Mouse (Mus musculus): Measurements from ENCODE around the gene Tuba1a. TPM values are rescaled to one million over a fixed set of nuclear protein-coding genes. Genes with fewer than 3 reads are reported as not detected.

The Tuba1a gene
- polyA plus RNA-seq, 1 experiment from 2014 or later, result 895 TPM

- Histone ChIP-seq H3K4me3 (ENCODE audit: low read length) (no peak overlapping the region), H3K36me3 (ENCODE audit: control insufficient read depth, insufficient read depth, low read length) (no peaks in the 10 kb centered on the region), H3K4me1 (ENCODE audit: control insufficient read depth, insufficient read depth, low read length) (no peaks in the 10 kb centered on the region), H3K9me3 (ENCODE audit: control insufficient read depth, low read length) (no peaks in the 10 kb centered on the region), H3K9ac (ENCODE audit: low read depth, low read length) (no peak overlapping the region), H3K4me2 (ENCODE audit: low read depth, low read length) (no peak overlapping the region), H3K27ac (ENCODE audit: low read length) (no peak overlapping the region), H3K27me3 (replicated peaks; ENCODE audit: control insufficient read depth, insufficient read depth, low read length) (no peaks in the 10 kb centered on the region)
- 68% methylated on average over 6 of the region's 6 CpGs for WGBS
- ATAC-seq, result no peak
Measured at GRCm38 (mm10) chr15:98948857-98949606, 4.5 kb downstream of the Tuba1a start.

- no peak for ATAC-seq
- Histone ChIP-seq H3K36me3 (ENCODE audit: control insufficient read depth, insufficient read depth, low read length) (no peaks in the 10 kb centered on the region), H3K4me3 (ENCODE audit: low read length) (no peak overlapping the region), H3K4me1 (ENCODE audit: control insufficient read depth, insufficient read depth, low read length) (no peaks in the 10 kb centered on the region), H3K9ac (ENCODE audit: low read depth, low read length) (no peak overlapping the region), H3K27me3 (replicated peaks; ENCODE audit: control insufficient read depth, insufficient read depth, low read length) (no peaks in the 10 kb centered on the region), H3K9me3 (ENCODE audit: control insufficient read depth, low read length) (no peaks in the 10 kb centered on the region), H3K27ac (ENCODE audit: low read length) (no peak overlapping the region), H3K4me2 (ENCODE audit: low read depth, low read length) (no peak overlapping the region)
Measured at GRCm38 (mm10) chr15:98948382-98948781, 5.1 kb downstream of the Tuba1a start.

- H3K36me3 ChIP-seq (ENCODE audit: control insufficient read depth, insufficient read depth, low read length), result no peaks in the 10 kb centered on the region
- no peak overlapping the region for H3K27ac ChIP-seq (ENCODE audit: low read length)
- WGBS, result 53% methylated on average over 3 of the region's 3 CpGs
- no peak overlapping the region for H3K4me3 ChIP-seq (ENCODE audit: low read length)
- no peaks in the 10 kb centered on the region for H3K9me3 ChIP-seq (ENCODE audit: control insufficient read depth, low read length)
- H3K27me3 ChIP-seq (replicated peaks; ENCODE audit: control insufficient read depth, insufficient read depth, low read length), result no peaks in the 10 kb centered on the region
- H3K4me1 ChIP-seq (ENCODE audit: control insufficient read depth, insufficient read depth, low read length), result no peaks in the 10 kb centered on the region
- no peak overlapping the region for H3K9ac ChIP-seq (ENCODE audit: low read depth, low read length)
- H3K4me2 ChIP-seq (ENCODE audit: low read depth, low read length), result no peak overlapping the region
- ATAC-seq, result no peak
Measured at GRCm38 (mm10) chr15:98947884-98948283, 5.6 kb downstream of the Tuba1a start.

GRCm38 (mm10) chr15:98943133-98943532, 10.4 kb downstream of the Tuba1a start:
- Histone ChIP-seq H3K4me1 (ENCODE audit: control insufficient read depth, insufficient read depth, low read length) (no peaks in the 10 kb centered on the region), H3K27me3 (replicated peaks; ENCODE audit: control insufficient read depth, insufficient read depth, low read length) (no peaks in the 10 kb centered on the region), H3K9ac (ENCODE audit: low read depth, low read length) (no peak overlapping the region), H3K36me3 (ENCODE audit: control insufficient read depth, insufficient read depth, low read length) (no peaks in the 10 kb centered on the region), H3K4me3 (ENCODE audit: low read length) (no peak overlapping the region), H3K27ac (ENCODE audit: low read length) (no peak overlapping the region), H3K4me2 (ENCODE audit: low read depth, low read length) (no peak overlapping the region), H3K9me3 (ENCODE audit: control insufficient read depth, low read length) (no peaks in the 10 kb centered on the region)
- no peak for ATAC-seq
- WGBS, result 62% methylated on average over 4 of the region's 4 CpGs

- Histone ChIP-seq H3K4me1 (ENCODE audit: control insufficient read depth, insufficient read depth, low read length) (no peaks in the 10 kb centered on the region), H3K27ac (ENCODE audit: low read length) (no peak overlapping the region), H3K4me3 (ENCODE audit: low read length) (no peak overlapping the region), H3K36me3 (ENCODE audit: control insufficient read depth, insufficient read depth, low read length) (no peaks in the 10 kb centered on the region), H3K9me3 (ENCODE audit: control insufficient read depth, low read length) (no peaks in the 10 kb centered on the region), H3K4me2 (ENCODE audit: low read depth, low read length) (no peak overlapping the region), H3K27me3 (replicated peaks; ENCODE audit: control insufficient read depth, insufficient read depth, low read length) (no peaks in the 10 kb centered on the region), H3K9ac (ENCODE audit: low read depth, low read length) (no peak overlapping the region)
- ATAC-seq, result no peak
- WGBS, result 82% methylated on average over 4 of the region's 4 CpGs
Measured at GRCm38 (mm10) chr15:98942081-98942480, 11.4 kb downstream of the Tuba1a start.

GRCm38 (mm10) chr15:98941539-98941938, 12.0 kb downstream of the Tuba1a start:
- 72% methylated on average over 2 of the region's 2 CpGs for WGBS
- H3K4me2 ChIP-seq (ENCODE audit: low read depth, low read length), result no peak overlapping the region
- H3K9me3 ChIP-seq (ENCODE audit: control insufficient read depth, low read length), result no peaks in the 10 kb centered on the region
- ATAC-seq, result no peak
- H3K4me1 ChIP-seq (ENCODE audit: control insufficient read depth, insufficient read depth, low read length), result no peaks in the 10 kb centered on the region
- no peak overlapping the region for H3K4me3 ChIP-seq (ENCODE audit: low read length)
- no peaks in the 10 kb centered on the region for H3K27me3 ChIP-seq (replicated peaks; ENCODE audit: control insufficient read depth, insufficient read depth, low read length)
- no peak overlapping the region for H3K9ac ChIP-seq (ENCODE audit: low read depth, low read length)
- H3K27ac ChIP-seq (ENCODE audit: low read length), result no peak overlapping the region
- H3K36me3 ChIP-seq (ENCODE audit: control insufficient read depth, insufficient read depth, low read length), result no peaks in the 10 kb centered on the region

- peaks cover 1% of the 10 kb centered on the region for H3K4me1 ChIP-seq (ENCODE audit: control insufficient read depth, insufficient read depth, low read length)
- 77% methylated on average over 10 of the region's 10 CpGs for WGBS
- H3K4me3 ChIP-seq (ENCODE audit: low read length), result no peak overlapping the region
- H3K27me3 ChIP-seq (replicated peaks; ENCODE audit: control insufficient read depth, insufficient read depth, low read length), result no peaks in the 10 kb centered on the region
- H3K9ac ChIP-seq (ENCODE audit: low read depth, low read length), result no peak overlapping the region
- H3K4me2 ChIP-seq (ENCODE audit: low read depth, low read length), result no peak overlapping the region
- H3K9me3 ChIP-seq (ENCODE audit: control insufficient read depth, low read length), result no peaks in the 10 kb centered on the region
- H3K27ac ChIP-seq (ENCODE audit: low read length), result no peak overlapping the region
- no peaks in the 10 kb centered on the region for H3K36me3 ChIP-seq (ENCODE audit: control insufficient read depth, insufficient read depth, low read length)
- no peak for ATAC-seq
Measured at GRCm38 (mm10) chr15:98940816-98941215, 12.7 kb downstream of the Tuba1a start.

- no peaks in the 10 kb centered on the region for H3K27me3 ChIP-seq (replicated peaks; ENCODE audit: control insufficient read depth, insufficient read depth, low read length)
- H3K9ac ChIP-seq (ENCODE audit: low read depth, low read length), result peak within 1 kb of the TSS; percentile 89
- H3K36me3 ChIP-seq (ENCODE audit: control insufficient read depth, insufficient read depth, low read length), result peaks cover 4% of the 10 kb centered on the region; the same call in 1 of the 2 replicates
- no peaks in the 10 kb centered on the region for H3K9me3 ChIP-seq (ENCODE audit: control insufficient read depth, low read length)
- peak within 1 kb of the TSS; percentile 82 for H3K4me3 ChIP-seq (ENCODE audit: low read length)
- H3K27ac ChIP-seq (ENCODE audit: low read length), result peak within 1 kb of the TSS; percentile 97
- peak within 1 kb of the TSS; percentile 87 for H3K4me2 ChIP-seq (ENCODE audit: low read depth, low read length)
- WGBS, result 0% methylated on average over 50 of the region's 58 CpGs
- peaks cover 8% of the 10 kb centered on the region for H3K4me1 ChIP-seq (ENCODE audit: control insufficient read depth, insufficient read depth, low read length)
- peak; percentile 98 for ATAC-seq
Measured at GRCm38 (mm10) chr15:98934217-98934839, 19.2 kb downstream of the Tuba1a start, which contains the start of gene Tuba1b. TSS of gene Tuba1b (minus strand) at chr15:98934565.

GRCm38 (mm10) chr15:98933833-98934216, 19.7 kb downstream of the Tuba1a start:
- Histone ChIP-seq H3K4me1 (ENCODE audit: control insufficient read depth, insufficient read depth, low read length) (peaks cover 8% of the 10 kb centered on the region), H3K27me3 (replicated peaks; ENCODE audit: control insufficient read depth, insufficient read depth, low read length) (no peaks in the 10 kb centered on the region), H3K36me3 (ENCODE audit: control insufficient read depth, insufficient read depth, low read length) (peaks cover 4% of the 10 kb centered on the region; the same call in 1 of the 2 replicates), H3K27ac (ENCODE audit: low read length) (peak overlapping the region; percentile 97), H3K9ac (ENCODE audit: low read depth, low read length) (peak overlapping the region; percentile 89), H3K4me2 (ENCODE audit: low read depth, low read length) (peak overlapping the region; percentile 87), H3K4me3 (ENCODE audit: low read length) (peak overlapping the region; percentile 82), H3K9me3 (ENCODE audit: control insufficient read depth, low read length) (no peaks in the 10 kb centered on the region)
- ATAC-seq, result peak; percentile 90
- WGBS, result under 1% methylated on average over 35 of the region's 35 CpGs

Data from intestine, embryonic 16.5 days (tissue).